Mouse (Mus musculus): ENCODE results near the gene Fat1. TPM values are rescaled to one million over a fixed set of nuclear protein-coding genes. Genes with fewer than 3 reads are reported as not detected.
A peak's percentile ranks its signal among the peaks of the same experiment; 100 is the strongest.

The Fat1 gene
- polyA plus RNA-seq, 1 experiment = 175 TPM

- H3K4me3 ChIP-seq (ENCODE audit: low read depth, low read length) = no peak overlapping the region
- TF ChIP-seq POLR2A (IDR thresholded peaks at IDR 0.05; ENCODE audit: insufficient read depth, low read length) = no peak
- no peak for TF ChIP-seq CTCF (IDR thresholded peaks at IDR 0.05; ENCODE audit: low read depth, low read length)
- no peak for TF ChIP-seq EP300 (IDR thresholded peaks at IDR 0.05; ENCODE audit: insufficient read depth, low read depth, low read length)
- no peak overlapping the region for H3K27ac ChIP-seq (ENCODE audit: insufficient read depth, low read length)
- no peaks in the 10 kb centered on the region for H3K27me3 ChIP-seq (ENCODE audit: control insufficient read depth, insufficient read depth, low read length, poor library complexity, severe bottlenecking)
- peaks cover 29% of the 10 kb centered on the region for H3K36me3 ChIP-seq (ENCODE audit: control insufficient read depth, insufficient read depth, low read length, poor library complexity, severe bottlenecking)
- no peaks in the 10 kb centered on the region for H3K4me1 ChIP-seq (ENCODE audit: control insufficient read depth, insufficient read depth, low read length)
- peaks cover 5% of the 10 kb centered on the region; the same call in 1 of the 2 replicates for H3K9me3 ChIP-seq (replicated peaks; ENCODE audit: control insufficient read depth, insufficient read depth, low read length, poor library complexity, severe bottlenecking)
- H3K9ac ChIP-seq (ENCODE audit: low read depth, poor library complexity, severe bottlenecking) = no peak overlapping the region
Measured at GRCm38 (mm10) chr8:45052618-45053017, 117.4 kb downstream of the Fat1 start.

GRCm38 (mm10) chr8:45055500-45055899, 120.3 kb downstream of the Fat1 start:
- H3K4me3 ChIP-seq (ENCODE audit: low read depth, low read length) = no peak overlapping the region
- H3K27me3 ChIP-seq (ENCODE audit: control insufficient read depth, insufficient read depth, low read length, poor library complexity, severe bottlenecking) = no peaks in the 10 kb centered on the region
- no peak overlapping the region for H3K9ac ChIP-seq (ENCODE audit: low read depth, poor library complexity, severe bottlenecking)
- peaks cover 5% of the 10 kb centered on the region; the same call in 1 of the 2 replicates for H3K9me3 ChIP-seq (replicated peaks; ENCODE audit: control insufficient read depth, insufficient read depth, low read length, poor library complexity, severe bottlenecking)
- no peak overlapping the region for H3K27ac ChIP-seq (ENCODE audit: insufficient read depth, low read length)
- H3K4me1 ChIP-seq (ENCODE audit: control insufficient read depth, insufficient read depth, low read length) = no peaks in the 10 kb centered on the region
- peaks cover 20% of the 10 kb centered on the region for H3K36me3 ChIP-seq (ENCODE audit: control insufficient read depth, insufficient read depth, low read length, poor library complexity, severe bottlenecking)
- TF ChIP-seq CTCF (IDR thresholded peaks at IDR 0.05; ENCODE audit: low read depth, low read length) (no peak), EP300 (IDR thresholded peaks at IDR 0.05; ENCODE audit: insufficient read depth, low read depth, low read length) (no peak), POLR2A (IDR thresholded peaks at IDR 0.05; ENCODE audit: insufficient read depth, low read length) (no peak)

- peak; percentile 83 for TF ChIP-seq CTCF (IDR thresholded peaks at IDR 0.05; ENCODE audit: low read depth, low read length)
- TF ChIP-seq EP300 (IDR thresholded peaks at IDR 0.05; ENCODE audit: insufficient read depth, low read depth, low read length) = no peak
- H3K4me1 ChIP-seq (ENCODE audit: control insufficient read depth, insufficient read depth, low read length) = no peaks in the 10 kb centered on the region
- H3K27ac ChIP-seq (ENCODE audit: insufficient read depth, low read length) = no peak overlapping the region
- H3K27me3 ChIP-seq (ENCODE audit: control insufficient read depth, insufficient read depth, low read length, poor library complexity, severe bottlenecking) = no peaks in the 10 kb centered on the region
- no peak overlapping the region for H3K4me3 ChIP-seq (ENCODE audit: low read depth, low read length)
- peaks cover 14% of the 10 kb centered on the region for H3K9me3 ChIP-seq (replicated peaks; ENCODE audit: control insufficient read depth, insufficient read depth, low read length, poor library complexity, severe bottlenecking)
- no peak overlapping the region for H3K9ac ChIP-seq (ENCODE audit: low read depth, poor library complexity, severe bottlenecking)
- H3K36me3 ChIP-seq (ENCODE audit: control insufficient read depth, insufficient read depth, low read length, poor library complexity, severe bottlenecking) = peaks cover 12% of the 10 kb centered on the region
Measured at GRCm38 (mm10) chr8:45056810-45057209, 121.6 kb downstream of the Fat1 start.

GRCm38 (mm10) chr8:45060083-45060482, 124.8 kb downstream of the Fat1 start:
- no peak overlapping the region for H3K4me3 ChIP-seq (ENCODE audit: low read depth, low read length)
- peaks cover 21% of the 10 kb centered on the region for H3K9me3 ChIP-seq (replicated peaks; ENCODE audit: control insufficient read depth, insufficient read depth, low read length, poor library complexity, severe bottlenecking)
- TF ChIP-seq POLR2A (IDR thresholded peaks at IDR 0.05; ENCODE audit: insufficient read depth, low read length) (no peak), CTCF (IDR thresholded peaks at IDR 0.05; ENCODE audit: low read depth, low read length) (no peak), EP300 (IDR thresholded peaks at IDR 0.05; ENCODE audit: insufficient read depth, low read depth, low read length) (no peak)
- no peak overlapping the region for H3K27ac ChIP-seq (ENCODE audit: insufficient read depth, low read length)
- H3K27me3 ChIP-seq (ENCODE audit: control insufficient read depth, insufficient read depth, low read length, poor library complexity, severe bottlenecking) = no peaks in the 10 kb centered on the region
- no peaks in the 10 kb centered on the region for H3K4me1 ChIP-seq (ENCODE audit: control insufficient read depth, insufficient read depth, low read length)
- H3K9ac ChIP-seq (ENCODE audit: low read depth, poor library complexity, severe bottlenecking) = no peak overlapping the region
- no peaks in the 10 kb centered on the region for H3K36me3 ChIP-seq (ENCODE audit: control insufficient read depth, insufficient read depth, low read length, poor library complexity, severe bottlenecking)

- no peak overlapping the region for H3K27ac ChIP-seq (ENCODE audit: insufficient read depth, low read length)
- no peak overlapping the region for H3K4me3 ChIP-seq (ENCODE audit: low read depth, low read length)
- no peak overlapping the region for H3K9ac ChIP-seq (ENCODE audit: low read depth, poor library complexity, severe bottlenecking)
- no peaks in the 10 kb centered on the region for H3K27me3 ChIP-seq (ENCODE audit: control insufficient read depth, insufficient read depth, low read length, poor library complexity, severe bottlenecking)
- H3K9me3 ChIP-seq (replicated peaks; ENCODE audit: control insufficient read depth, insufficient read depth, low read length, poor library complexity, severe bottlenecking) = peaks cover 16% of the 10 kb centered on the region
- TF ChIP-seq CTCF (IDR thresholded peaks at IDR 0.05; ENCODE audit: low read depth, low read length) = no peak
- no peak for TF ChIP-seq EP300 (IDR thresholded peaks at IDR 0.05; ENCODE audit: insufficient read depth, low read depth, low read length)
- TF ChIP-seq POLR2A (IDR thresholded peaks at IDR 0.05; ENCODE audit: insufficient read depth, low read length) = no peak
- no peaks in the 10 kb centered on the region for H3K36me3 ChIP-seq (ENCODE audit: control insufficient read depth, insufficient read depth, low read length, poor library complexity, severe bottlenecking)
- H3K4me1 ChIP-seq (ENCODE audit: control insufficient read depth, insufficient read depth, low read length) = no peaks in the 10 kb centered on the region
Measured at GRCm38 (mm10) chr8:45062311-45062710, 127.1 kb downstream of the Fat1 start.

- Histone ChIP-seq H3K9ac (ENCODE audit: low read depth, poor library complexity, severe bottlenecking) (no peak overlapping the region), H3K36me3 (ENCODE audit: control insufficient read depth, insufficient read depth, low read length, poor library complexity, severe bottlenecking) (no peaks in the 10 kb centered on the region), H3K27me3 (ENCODE audit: control insufficient read depth, insufficient read depth, low read length, poor library complexity, severe bottlenecking) (no peaks in the 10 kb centered on the region), H3K9me3 (replicated peaks; ENCODE audit: control insufficient read depth, insufficient read depth, low read length, poor library complexity, severe bottlenecking) (peaks cover 16% of the 10 kb centered on the region), H3K4me1 (ENCODE audit: control insufficient read depth, insufficient read depth, low read length) (no peaks in the 10 kb centered on the region), H3K27ac (ENCODE audit: insufficient read depth, low read length) (peak overlapping the region; percentile 95), H3K4me3 (ENCODE audit: low read depth, low read length) (peak overlapping the region; percentile 10; the same call in 1 of the 2 replicates)
- TF ChIP-seq CTCF (IDR thresholded peaks at IDR 0.05; ENCODE audit: low read depth, low read length) (no peak), EP300 (IDR thresholded peaks at IDR 0.05; ENCODE audit: insufficient read depth, low read depth, low read length) (peak; percentile 98)
Measured at GRCm38 (mm10) chr8:45062982-45063924, 128.0 kb downstream of the Fat1 start.

All from ES-Bruce4 (cell line).